28 mouse cellular contexts compared by ENCODE assay signal in genomic region chr2:62100526-62100925, GRCm38 (mm10). TPM values are rescaled to one million over a fixed set of nuclear protein-coding genes. Genes with fewer than 3 reads are reported as not detected.
"Had no signal": no experiment of that assay in that cellular context is flagged by ENCODE, and none has a peak within 500 bp of the region (broad histone marks: within the 10 kb centered on the region; RNA-seq: fewer than 3 reads in every experiment).

No protein-coding gene starts in this region.

- H3K36me3 ChIP-seq: embryonic facial prominence, embryonic 10.5 days; embryonic facial prominence, embryonic 12.5 days; embryonic facial prominence, embryonic 13.5 days; embryonic facial prominence, embryonic 15.5 days; forebrain, embryonic 10.5 days; forebrain, embryonic 12.5 days; forebrain, embryonic 15.5 days; heart, embryonic 10.5 days had no signal

- H3K4me2 ChIP-seq: embryonic facial prominence, embryonic 12.5 days; embryonic facial prominence, embryonic 13.5 days; embryonic facial prominence, embryonic 15.5 days; forebrain, embryonic 12.5 days; forebrain, embryonic 13.5 days; forebrain, embryonic 15.5 days had no signal

- H3K4me3 ChIP-seq: embryonic facial prominence, embryonic 10.5 days; embryonic facial prominence, embryonic 12.5 days; embryonic facial prominence, embryonic 13.5 days; embryonic facial prominence, embryonic 15.5 days; erythroblast, embryonic 14.5 days; forebrain, embryonic 10.5 days; forebrain, embryonic 12.5 days; forebrain, embryonic 13.5 days; forebrain, embryonic 15.5 days; gastrocnemius, adult 2 months; heart, adult 2 months; heart, embryonic 10.5 days had no signal

- H3K9me3 ChIP-seq: embryonic facial prominence, embryonic 10.5 days; embryonic facial prominence, embryonic 12.5 days; embryonic facial prominence, embryonic 13.5 days; embryonic facial prominence, embryonic 15.5 days; forebrain, embryonic 10.5 days; forebrain, embryonic 12.5 days; forebrain, embryonic 13.5 days; forebrain, embryonic 15.5 days; heart, embryonic 10.5 days had no signal

- DNase-seq: cerebellum, adult 9-11 months; cerebellum, postnatal 10 days; cerebellum, postnatal 14 days; cerebellum, postnatal 25 days; cerebellum, postnatal 36 days; embryo, embryonic 11 days; forebrain, postnatal 0 days; gastrocnemius, adult 2 months; gastrocnemius, postnatal 10 days; gastrocnemius, postnatal 14 days; gastrocnemius, postnatal 25 days; gastrocnemius, postnatal 36 days; heart, adult 11 months; heart, adult 18-20 months; heart, adult 2 months had no signal

- H3K27me3 ChIP-seq: embryonic facial prominence, embryonic 12.5 days; embryonic facial prominence, embryonic 13.5 days; embryonic facial prominence, embryonic 15.5 days; forebrain, embryonic 12.5 days; forebrain, embryonic 13.5 days; forebrain, embryonic 15.5 days had no signal

- H3K4me1 ChIP-seq: embryonic facial prominence, embryonic 10.5 days; embryonic facial prominence, embryonic 12.5 days; embryonic facial prominence, embryonic 13.5 days; embryonic facial prominence, embryonic 15.5 days; forebrain, embryonic 10.5 days; forebrain, embryonic 13.5 days; forebrain, embryonic 15.5 days; heart, embryonic 10.5 days had no signal

- H3K27ac ChIP-seq: embryonic facial prominence, embryonic 10.5 days; embryonic facial prominence, embryonic 12.5 days; embryonic facial prominence, embryonic 13.5 days; embryonic facial prominence, embryonic 15.5 days; forebrain, embryonic 10.5 days; forebrain, embryonic 12.5 days; forebrain, embryonic 13.5 days; forebrain, embryonic 15.5 days; gastrocnemius, adult 2 months; heart, adult 2 months; heart, embryonic 10.5 days had no signal

- H3K9ac ChIP-seq: embryonic facial prominence, embryonic 12.5 days; embryonic facial prominence, embryonic 13.5 days; embryonic facial prominence, embryonic 15.5 days; forebrain, embryonic 12.5 days; forebrain, embryonic 13.5 days; forebrain, embryonic 15.5 days; forebrain, postnatal 0 days had no signal

RNA-seq across cellular contexts. Expression of gene Slc4a10, which starts 54.3 kb away (rescaled TPM):
- total RNA-seq: common myeloid progenitor, adult 5-6 weeks; gastrocnemius, postnatal 4 days; granulocyte monocyte progenitor cell, adult 5-6 weeks; heart, adult 18-20 months; heart, adult 2 months had no signal
- polyA plus RNA-seq: erythroblast, embryonic 14.5 days had no signal
